Mouse (Mus musculus): Measurements from ENCODE around the gene Rad9a. TPM values are rescaled to one million over a fixed set of nuclear protein-coding genes. Genes with fewer than 3 reads are reported as not detected.

Gene Rad9a
- total and polyA plus RNA-seq, 2 experiments from 2014 or later = 9.5 to 12.3 TPM

- no peak overlapping the region for H3K4me2 ChIP-seq (ENCODE audit: low read depth, low read length)
- H3K4me1 ChIP-seq (ENCODE audit: control insufficient read depth, insufficient read depth) = peaks cover 13% of the 10 kb centered on the region
- ATAC-seq (ENCODE audit: insufficient read depth, low read depth) = peak; percentile 73
- WGBS = 0% methylated on average over 2 of the region's 2 CpGs
- H3K9ac ChIP-seq (replicated peaks; ENCODE audit: low read depth, low read length) = no peak overlapping the region
- no peak overlapping the region for H3K4me3 ChIP-seq (ENCODE audit: low read depth, low read length)
- peak; percentile 69 for DNase-seq (ENCODE audit: low spot score)
- no peak for TF ChIP-seq EP300 (IDR thresholded peaks at IDR 0.05; ENCODE audit: low read depth)
- TF ChIP-seq CTCF (IDR thresholded peaks at IDR 0.05; ENCODE audit: low read depth) = peak; percentile 96
- peaks cover 6% of the 10 kb centered on the region; the same call in 1 of the 2 replicates for H3K27me3 ChIP-seq (ENCODE audit: control insufficient read depth, insufficient read depth, low read length)
- no peak overlapping the region for H3K27ac ChIP-seq (ENCODE audit: low read depth)
- no peaks in the 10 kb centered on the region for H3K9me3 ChIP-seq (replicated peaks; ENCODE audit: control insufficient read depth, low read length)
- no peaks in the 10 kb centered on the region for H3K36me3 ChIP-seq (replicated peaks; ENCODE audit: control insufficient read depth, insufficient read depth, low read length)
Measured at GRCm38 (mm10) chr19:4206971-4207370, 5.5 kb upstream of the Rad9a start.

- H3K9ac ChIP-seq (replicated peaks; ENCODE audit: low read depth, low read length) = no peak overlapping the region
- no peak for ATAC-seq (ENCODE audit: insufficient read depth, low read depth)
- no peaks in the 10 kb centered on the region for H3K9me3 ChIP-seq (replicated peaks; ENCODE audit: control insufficient read depth, low read length)
- WGBS = 49% methylated on average over 4 of the region's 4 CpGs
- peaks cover 21% of the 10 kb centered on the region for H3K4me1 ChIP-seq (ENCODE audit: control insufficient read depth, insufficient read depth)
- DNase-seq (ENCODE audit: low spot score) = no peak
- no peak for TF ChIP-seq EP300 (IDR thresholded peaks at IDR 0.05; ENCODE audit: low read depth)
- no peak for TF ChIP-seq CTCF (IDR thresholded peaks at IDR 0.05; ENCODE audit: low read depth)
- H3K4me3 ChIP-seq (ENCODE audit: low read depth, low read length) = no peak overlapping the region
- H3K27me3 ChIP-seq (ENCODE audit: control insufficient read depth, insufficient read depth, low read length) = no peaks in the 10 kb centered on the region
- no peak overlapping the region for H3K27ac ChIP-seq (ENCODE audit: low read depth)
- no peak overlapping the region for H3K4me2 ChIP-seq (ENCODE audit: low read depth, low read length)
- peaks cover 4% of the 10 kb centered on the region; the same call in 1 of the 2 replicates for H3K36me3 ChIP-seq (replicated peaks; ENCODE audit: control insufficient read depth, insufficient read depth, low read length)
Measured at GRCm38 (mm10) chr19:4204889-4205288, 3.4 kb upstream of the Rad9a start.

GRCm38 (mm10) chr19:4203604-4204326 lies 2.3 kb upstream of the Rad9a start:
- Histone ChIP-seq H3K9ac (replicated peaks; ENCODE audit: low read depth, low read length) (no peak overlapping the region), H3K4me1 (ENCODE audit: control insufficient read depth, insufficient read depth) (peaks cover 21% of the 10 kb centered on the region), H3K4me2 (ENCODE audit: low read depth, low read length) (no peak overlapping the region; the same call in 1 of the 2 replicates), H3K27ac (ENCODE audit: low read depth) (peak overlapping the region; percentile 59), H3K27me3 (ENCODE audit: control insufficient read depth, insufficient read depth, low read length) (no peaks in the 10 kb centered on the region), H3K9me3 (replicated peaks; ENCODE audit: control insufficient read depth, low read length) (no peaks in the 10 kb centered on the region), H3K36me3 (replicated peaks; ENCODE audit: control insufficient read depth, insufficient read depth, low read length) (peaks cover 16% of the 10 kb centered on the region), H3K4me3 (ENCODE audit: low read depth, low read length) (no peak overlapping the region)
- TF ChIP-seq EP300 (IDR thresholded peaks at IDR 0.05; ENCODE audit: low read depth) = no peak
- TF ChIP-seq CTCF (IDR thresholded peaks at IDR 0.05; ENCODE audit: low read depth) = no peak
- WGBS = 39% methylated on average over 13 of the region's 13 CpGs
- ATAC-seq (ENCODE audit: insufficient read depth, low read depth) (no peak), DNase-seq (ENCODE audit: low spot score) (no peak)

GRCm38 (mm10) chr19:4203148-4203547 lies 1.7 kb upstream of the Rad9a start:
- Histone ChIP-seq H3K36me3 (replicated peaks; ENCODE audit: control insufficient read depth, insufficient read depth, low read length) (peaks cover 18% of the 10 kb centered on the region), H3K4me1 (ENCODE audit: control insufficient read depth, insufficient read depth) (peaks cover 21% of the 10 kb centered on the region), H3K27me3 (ENCODE audit: control insufficient read depth, insufficient read depth, low read length) (no peaks in the 10 kb centered on the region), H3K27ac (ENCODE audit: low read depth) (no peak overlapping the region), H3K9ac (replicated peaks; ENCODE audit: low read depth, low read length) (no peak overlapping the region), H3K9me3 (replicated peaks; ENCODE audit: control insufficient read depth, low read length) (no peaks in the 10 kb centered on the region), H3K4me2 (ENCODE audit: low read depth, low read length) (no peak overlapping the region), H3K4me3 (ENCODE audit: low read depth, low read length) (no peak overlapping the region)
- no peak for TF ChIP-seq EP300 (IDR thresholded peaks at IDR 0.05; ENCODE audit: low read depth)
- no peak for TF ChIP-seq CTCF (IDR thresholded peaks at IDR 0.05; ENCODE audit: low read depth)
- ATAC-seq (ENCODE audit: insufficient read depth, low read depth) = no peak
- no peak for DNase-seq (ENCODE audit: low spot score)
- 69% methylated on average over 3 of the region's 3 CpGs for WGBS

GRCm38 (mm10) chr19:4202149-4202548 lies 687 bp upstream of the Rad9a start:
- 27% methylated on average over 7 of the region's 7 CpGs for WGBS
- Histone ChIP-seq H3K36me3 (replicated peaks; ENCODE audit: control insufficient read depth, insufficient read depth, low read length) (peaks cover 24% of the 10 kb centered on the region), H3K4me1 (ENCODE audit: control insufficient read depth, insufficient read depth) (peaks cover 21% of the 10 kb centered on the region), H3K9me3 (replicated peaks; ENCODE audit: control insufficient read depth, low read length) (no peaks in the 10 kb centered on the region), H3K9ac (replicated peaks; ENCODE audit: low read depth, low read length) (peak overlapping the region; percentile 80), H3K27ac (ENCODE audit: low read depth) (peak overlapping the region; percentile 67), H3K4me2 (ENCODE audit: low read depth, low read length) (peak overlapping the region; percentile 82), H3K4me3 (ENCODE audit: low read depth, low read length) (peak overlapping the region; percentile 67), H3K27me3 (ENCODE audit: control insufficient read depth, insufficient read depth, low read length) (no peaks in the 10 kb centered on the region)
- DNase-seq (ENCODE audit: low spot score) = no peak
- no peak for TF ChIP-seq CTCF (IDR thresholded peaks at IDR 0.05; ENCODE audit: low read depth)
- TF ChIP-seq EP300 (IDR thresholded peaks at IDR 0.05; ENCODE audit: low read depth) = no peak
- ATAC-seq (ENCODE audit: insufficient read depth, low read depth) = no peak

GRCm38 (mm10) chr19:4197180-4197579 lies 4.3 kb downstream of the Rad9a start:
- Histone ChIP-seq H3K36me3 (replicated peaks; ENCODE audit: control insufficient read depth, insufficient read depth, low read length) (peaks cover 65% of the 10 kb centered on the region), H3K4me2 (ENCODE audit: low read depth, low read length) (no peak overlapping the region), H3K4me3 (ENCODE audit: low read depth, low read length) (no peak overlapping the region), H3K4me1 (ENCODE audit: control insufficient read depth, insufficient read depth) (peaks cover 22% of the 10 kb centered on the region), H3K9me3 (replicated peaks; ENCODE audit: control insufficient read depth, low read length) (no peaks in the 10 kb centered on the region), H3K27ac (ENCODE audit: low read depth) (no peak overlapping the region), H3K27me3 (ENCODE audit: control insufficient read depth, insufficient read depth, low read length) (no peaks in the 10 kb centered on the region), H3K9ac (replicated peaks; ENCODE audit: low read depth, low read length) (no peak overlapping the region)
- DNase-seq (ENCODE audit: low spot score) = no peak
- ATAC-seq (ENCODE audit: insufficient read depth, low read depth) = no peak
- WGBS = 62% methylated on average over 3 of the region's 3 CpGs
- TF ChIP-seq EP300 (IDR thresholded peaks at IDR 0.05; ENCODE audit: low read depth) (no peak), CTCF (IDR thresholded peaks at IDR 0.05; ENCODE audit: low read depth) (no peak)
